Mouse (Mus musculus) spleen, postnatal 0 days (tissue): ENCODE results near the gene Scaf8. TPM values are rescaled to one million over a fixed set of nuclear protein-coding genes. Genes with fewer than 3 reads are reported as not detected.

Experiments
- polyA plus RNA-seq: library from polyadenylated mRNA; unstranded; fragments of >200 nt; fragmentation: Nextera tagmentation; extraction: Ambion mirVana; gene quantifications from 2 replicates; pipeline ENCODE4 v1.2.1, GENCODE M21; 2015

The Scaf8 gene
- 9.7 and 11.3 TPM in 2 replicates for polyA plus RNA-seq

DNA sequence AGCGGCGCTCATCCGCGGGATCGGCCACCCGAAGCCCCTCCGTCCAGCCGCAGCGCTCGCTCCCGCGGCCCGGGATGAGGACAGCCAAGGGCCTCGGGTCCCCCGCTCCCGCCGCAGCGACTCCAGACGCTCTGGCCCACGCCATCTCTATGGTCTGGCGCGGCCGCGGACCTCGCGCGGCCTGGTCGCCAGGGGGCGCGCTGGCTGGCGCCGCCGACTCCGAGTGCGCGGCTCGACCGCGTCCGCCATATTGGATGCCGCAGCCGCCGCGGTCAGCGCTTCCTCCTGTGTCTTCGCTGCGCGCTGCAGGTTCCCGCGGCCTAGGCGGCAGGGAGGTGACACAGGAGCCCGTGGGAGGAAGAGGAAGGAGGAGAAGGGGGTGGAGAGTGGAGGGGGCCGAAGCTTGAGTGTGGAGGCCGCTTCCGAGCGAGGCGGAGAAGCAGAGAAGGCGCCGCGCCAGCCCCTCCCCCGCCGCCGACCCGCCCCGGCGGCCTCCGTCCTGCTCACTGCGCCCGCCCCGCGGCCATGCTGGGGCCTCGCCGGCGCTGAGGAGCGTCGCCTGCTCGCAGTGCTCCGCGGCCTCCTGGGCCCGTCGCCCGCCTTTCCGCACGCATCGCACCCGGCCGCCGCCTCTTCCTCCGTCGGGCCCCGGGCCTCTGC lies at the start of gene Scaf8:
Gene Scaf8 (plus strand): TSS at position 253 of the 660 bp plus-strand sequence.

Other genes with a start within 250 kb of the Scaf8 start
- 2.1 and 3.9 TPM in 2 replicates for gene Tiam2, start 211.6 kb downstream of the Scaf8 start, polyA plus RNA-seq